Mouse (Mus musculus) T-cell, adult 2 months (primary cell): ENCODE measurements around the gene Kcp.

Experiments used
- DNase-seq: peaks from one replicate; pipeline ENCODE4 v3.0.0; 2022; ENCODE audit warnings: low spot score

The Kcp gene

DNA sequence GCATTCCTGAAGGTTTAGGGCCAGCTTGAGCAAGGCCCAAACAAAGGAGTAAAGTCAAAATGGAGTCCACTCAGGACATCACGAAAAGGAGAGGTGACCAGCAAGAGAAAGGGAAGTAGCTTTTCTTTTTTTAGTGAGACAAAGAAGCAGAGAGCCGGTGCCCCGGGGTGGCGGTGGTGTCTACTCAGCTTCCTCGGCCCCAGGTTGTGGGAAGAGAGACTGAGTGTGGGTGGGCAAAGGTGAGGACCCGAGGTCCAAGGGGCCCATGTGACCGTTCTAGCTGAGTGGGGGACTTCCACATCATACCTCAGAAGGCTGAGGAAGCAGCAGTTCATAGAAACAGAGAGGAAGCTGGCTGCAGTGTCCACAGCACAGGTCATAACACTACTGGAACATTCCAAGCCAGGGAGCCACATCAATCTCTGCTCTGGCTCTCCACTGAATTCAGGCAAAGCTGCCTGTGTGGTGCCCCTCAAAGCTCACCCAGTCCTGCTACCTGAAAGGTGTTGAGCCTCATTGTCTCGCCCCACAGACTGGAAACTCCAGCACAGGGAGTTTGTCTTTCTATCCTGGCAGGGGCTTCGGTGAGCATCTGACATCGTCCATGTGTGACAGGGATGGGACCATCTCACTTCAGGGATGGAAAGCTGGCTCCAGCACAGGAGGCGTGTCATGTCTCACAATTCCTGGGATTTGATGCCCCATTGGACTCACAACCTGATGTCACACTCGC, 15.7 kb upstream of the Kcp start:
- DNase-seq: no peak

DNA sequence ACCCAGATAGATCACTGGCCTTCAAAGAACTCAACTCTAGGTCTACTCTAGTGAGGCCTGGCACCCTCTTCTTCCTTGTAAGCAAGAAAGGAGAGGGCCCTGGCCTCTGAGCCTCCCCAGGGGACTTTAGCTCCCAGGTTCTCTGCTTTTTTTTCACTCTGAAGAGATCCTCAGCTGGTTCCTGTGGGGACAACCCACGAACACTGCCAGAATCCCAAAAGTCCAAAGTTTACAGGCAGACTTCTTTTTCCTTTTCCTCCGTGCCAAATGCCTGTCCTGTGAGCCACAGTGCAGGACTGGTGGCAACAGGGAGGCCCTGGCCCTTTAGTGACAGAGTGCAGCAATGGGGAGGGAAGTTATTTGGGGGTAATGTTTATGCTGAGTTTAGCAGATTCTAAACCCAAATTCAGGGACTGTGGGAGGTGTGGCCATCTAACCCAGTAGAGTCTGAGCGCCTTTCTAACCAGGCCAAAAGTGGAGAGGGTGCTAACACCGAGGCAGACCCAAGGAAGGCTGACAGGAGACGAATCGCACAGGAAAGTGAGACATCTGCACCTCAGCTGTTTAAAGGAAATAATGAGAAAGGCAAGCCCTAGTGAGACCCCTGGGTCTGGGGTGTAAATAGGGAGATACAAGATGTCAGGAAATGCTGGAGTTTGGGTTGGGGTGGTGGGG, 15.0 kb upstream of the Kcp start:
- DNase-seq: no peak

DNA sequence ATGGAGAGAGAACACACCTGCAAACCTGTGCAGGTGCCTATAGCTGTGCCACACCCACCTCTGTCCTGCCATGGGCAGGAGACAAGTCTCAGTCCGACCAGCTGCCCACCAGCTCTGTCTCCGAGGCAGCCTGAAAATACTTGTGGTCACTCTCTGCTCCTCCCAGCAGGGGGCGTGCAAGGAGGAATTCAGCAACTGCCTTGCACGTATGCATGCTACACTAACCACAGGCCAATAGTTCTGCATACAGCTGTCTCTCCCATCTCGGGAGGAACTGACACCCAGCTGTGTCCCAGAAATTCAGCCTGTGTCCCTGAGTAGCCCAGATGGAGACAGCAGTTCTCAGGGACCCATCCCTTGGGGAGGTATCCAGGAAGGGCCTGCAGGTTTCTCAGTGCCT, 9.4 kb upstream of the Kcp start:
- DNase-seq: peak; percentile 59

DNA sequence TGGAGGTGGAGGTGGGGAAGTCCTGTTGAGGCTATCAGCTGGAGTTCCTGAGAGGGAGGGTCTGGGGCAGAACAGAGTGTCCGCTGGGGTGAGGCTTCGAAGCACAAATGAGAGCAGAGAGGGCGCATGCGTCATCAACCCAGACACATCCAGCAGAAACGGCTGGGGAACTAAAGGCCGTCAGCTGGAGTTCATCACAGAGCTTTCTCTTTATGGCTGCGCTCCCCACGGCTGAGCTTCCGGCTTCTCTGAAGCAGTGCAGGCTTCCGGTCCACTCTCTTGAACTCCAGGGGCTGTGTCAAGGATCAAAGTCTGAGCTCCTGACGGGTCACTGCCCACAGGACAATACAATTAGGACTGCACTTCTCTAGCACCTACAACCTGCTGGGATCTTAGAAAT, 5.5 kb upstream of the Kcp start:
- peak; percentile 37 for DNase-seq

GRCm38 (mm10) chr6:29509086-29509485, 1.3 kb upstream of the Kcp start:
- DNase-seq: no peak

DNA sequence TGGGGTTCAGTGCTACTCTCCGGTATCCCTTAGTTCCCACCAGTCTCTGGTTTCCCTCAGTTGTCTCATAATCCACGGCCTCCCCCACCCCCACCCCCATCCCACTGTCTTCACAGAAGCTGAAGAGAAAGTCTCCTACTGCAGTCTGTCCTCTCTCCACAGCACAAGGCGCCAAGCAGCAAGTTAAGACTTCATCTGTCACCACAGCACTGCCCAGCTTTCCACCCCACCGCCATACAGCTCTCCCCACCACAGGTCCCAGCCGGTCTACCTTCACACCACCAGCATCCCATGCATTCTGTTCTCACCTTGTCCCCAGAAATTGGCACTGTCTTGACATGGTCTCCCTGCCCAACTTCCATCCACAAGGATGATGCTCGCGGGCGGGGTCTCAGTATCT, 918 bp downstream of the Kcp start:
- no peak for DNase-seq

GRCm38 (mm10) chr6:29505493-29505892, 2.3 kb downstream of the Kcp start:
- no peak for DNase-seq

DNA sequence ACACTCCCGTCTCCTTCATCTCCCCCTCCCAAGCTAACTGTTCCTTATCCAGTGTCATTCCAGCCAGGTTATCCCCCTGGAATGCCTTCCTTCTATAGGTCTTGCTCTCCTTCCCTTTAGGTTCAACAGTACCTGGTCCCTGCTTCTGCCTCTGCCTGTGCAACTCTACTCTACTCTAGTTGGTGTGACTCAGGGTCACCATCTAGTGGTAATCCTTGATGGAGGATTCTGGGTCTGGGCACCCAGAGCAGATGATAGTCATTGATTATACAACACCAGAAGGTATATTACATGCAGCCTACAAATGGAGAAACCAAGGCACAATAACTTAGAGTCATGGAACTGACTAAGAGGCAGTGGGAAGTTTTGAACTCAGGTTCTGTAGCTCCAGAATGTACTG, 6.2 kb downstream of the Kcp start:
- no peak for DNase-seq

DNA sequence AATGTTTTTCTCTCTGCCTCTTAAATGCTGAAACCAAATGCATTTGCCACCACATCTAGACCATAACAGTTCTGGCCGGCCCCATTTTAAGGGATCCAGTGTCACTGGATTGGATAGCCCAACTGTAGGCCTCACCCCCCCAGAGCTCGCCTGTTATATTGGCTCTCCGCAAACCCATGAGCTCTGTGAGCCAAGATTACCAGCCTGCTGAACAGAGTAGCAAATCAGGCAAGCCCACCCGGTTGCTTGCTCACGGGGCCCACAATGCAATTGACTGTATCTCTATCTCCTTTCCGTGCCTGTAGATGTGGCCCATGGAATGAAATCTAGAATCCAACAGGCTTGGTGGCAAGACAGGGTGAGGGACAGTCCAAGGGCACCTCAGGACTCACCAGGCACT, 6.9 kb downstream of the Kcp start:
- no peak for DNase-seq

- no peak for DNase-seq
Measured at GRCm38 (mm10) chr6:29500177-29500576, 7.6 kb downstream of the Kcp start.

- DNase-seq: no peak
Measured at GRCm38 (mm10) chr6:29497791-29498190, 10.0 kb downstream of the Kcp start.

- no peak for DNase-seq
Measured at GRCm38 (mm10) chr6:29496270-29496669, 11.5 kb downstream of the Kcp start.

- no peak for DNase-seq
Measured at GRCm38 (mm10) chr6:29494101-29494500, 13.7 kb downstream of the Kcp start.

- DNase-seq: no peak
Measured at GRCm38 (mm10) chr6:29485951-29486350, 21.8 kb downstream of the Kcp start.

DNA sequence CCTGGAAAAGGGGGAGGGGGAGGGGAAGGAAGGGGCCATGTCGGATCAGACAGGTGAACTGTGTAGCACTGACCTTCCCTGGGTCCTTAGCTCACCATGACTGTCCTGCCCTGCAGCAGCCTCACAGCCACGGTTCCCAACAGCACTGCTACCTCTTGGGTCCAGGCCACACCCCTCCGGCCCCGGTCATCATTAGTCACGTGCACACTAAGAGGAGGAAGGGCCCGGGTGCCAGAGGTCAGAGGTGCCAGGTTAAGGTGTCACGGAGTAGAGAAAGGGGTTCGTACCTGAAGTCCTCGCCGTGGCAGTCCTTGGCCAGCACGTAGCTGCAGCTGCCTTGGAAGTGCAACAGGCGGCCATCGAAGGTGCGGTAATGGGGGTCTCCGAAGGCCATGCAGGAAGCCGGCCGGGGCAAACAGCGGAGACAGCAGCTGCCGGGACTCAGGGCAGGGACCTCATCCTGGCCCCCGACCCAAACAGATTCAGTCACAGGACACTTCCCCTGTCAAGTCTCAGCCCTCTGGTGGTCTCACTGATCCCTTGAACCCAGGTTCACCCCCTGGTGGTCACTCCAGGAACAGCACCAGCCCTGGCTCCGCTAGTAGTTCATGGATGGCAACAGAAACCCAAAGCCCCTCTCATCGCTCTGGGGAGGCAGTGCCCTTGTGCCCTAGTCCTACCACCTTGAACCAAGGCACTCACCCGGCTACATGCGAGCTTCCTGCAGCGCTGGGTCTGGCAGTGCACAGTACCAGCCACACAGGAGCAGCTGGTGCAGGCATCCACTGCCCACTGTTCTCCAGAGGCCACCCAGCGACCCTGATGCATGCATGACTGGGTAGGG, 22.8 kb downstream of the Kcp start:
- peak; percentile 28 for DNase-seq

GRCm38 (mm10) chr6:29482691-29483090, 25.1 kb downstream of the Kcp start:
- no peak for DNase-seq

DNA sequence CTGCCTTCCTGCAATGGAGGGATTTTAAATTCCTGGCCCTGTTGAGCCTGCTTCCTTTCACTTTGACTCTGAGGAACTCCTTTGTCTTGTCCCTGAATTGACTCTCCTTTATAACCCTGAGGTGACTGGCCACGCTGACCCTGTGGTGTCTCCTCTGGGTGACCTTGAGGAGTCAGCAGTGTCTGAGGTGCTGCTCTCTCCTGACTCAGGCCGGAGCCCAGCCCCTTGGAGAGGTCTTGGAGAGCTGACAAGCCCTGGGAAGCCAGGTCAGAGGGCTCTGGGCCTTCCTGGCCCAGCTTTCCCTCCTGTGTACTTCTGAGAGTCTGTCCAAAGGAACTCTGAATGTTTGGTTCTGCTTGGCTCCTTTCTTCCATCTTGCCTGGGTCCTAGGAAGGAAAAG, 33.0 kb downstream of the Kcp start:
- no peak for DNase-seq

DNA sequence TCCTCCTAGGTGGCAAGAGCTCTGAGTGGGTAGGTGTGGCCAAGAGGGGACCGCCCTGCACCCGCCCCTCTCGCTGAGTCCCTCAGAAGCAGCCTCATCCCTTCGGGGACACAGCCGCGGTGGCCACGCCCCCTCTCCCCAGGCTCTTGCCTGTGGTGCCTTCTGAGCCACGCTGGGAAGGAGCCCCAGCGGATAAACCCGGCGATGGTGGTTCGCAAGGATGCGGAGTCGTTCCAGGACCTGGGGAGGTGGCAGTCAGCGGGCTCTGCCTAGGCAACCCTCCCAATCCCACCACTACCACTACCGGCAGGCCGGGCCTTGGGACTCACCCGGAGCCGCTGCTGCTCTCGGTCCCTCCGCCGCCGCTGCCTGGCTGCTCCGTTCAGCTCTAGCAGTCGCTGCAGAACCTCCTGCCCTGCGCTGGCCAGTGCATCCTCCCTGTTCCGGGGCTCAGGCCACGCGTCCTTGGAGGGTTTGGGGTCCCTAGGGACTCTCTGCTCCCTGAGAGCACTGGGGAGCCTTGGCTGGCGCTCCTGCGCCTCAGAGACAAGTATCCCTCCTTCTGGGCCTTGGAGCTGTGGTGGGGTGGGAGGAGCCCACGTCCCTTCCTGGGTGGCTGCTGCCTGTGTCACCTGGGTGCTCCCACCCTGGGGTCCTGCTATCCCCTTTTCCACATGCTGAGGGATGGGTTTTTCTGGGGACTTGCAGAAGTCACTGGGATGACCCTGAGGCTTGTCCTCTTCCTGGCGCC, 33.6 kb downstream of the Kcp start:
- DNase-seq: peak; percentile 76

GRCm38 (mm10) chr6:29471137-29471536, 36.6 kb downstream of the Kcp start, which contains the start of gene Atp6v1fnb:
Gene Atp6v1fnb (plus strand): TSS chr6:29471437.
- DNase-seq: no peak

GRCm38 (mm10) chr6:29468851-29469250, 38.9 kb downstream of the Kcp start:
- no peak for DNase-seq

- peak; percentile 92 for DNase-seq
Measured at GRCm38 (mm10) chr6:29467583-29468354, 40.0 kb downstream of the Kcp start, which contains the start of gene Atp6v1f. Gene Atp6v1f (plus strand): TSS chr6:29467718.
